Mouse (Mus musculus) gastrocnemius, postnatal 14 days (tissue): ENCODE measurements around the gene Ltbr. TPM values are rescaled to one million over a fixed set of nuclear protein-coding genes. Genes with fewer than 3 reads are reported as not detected.
"Not testable (repeated sequence)": the region's sequence is repeated elsewhere in the genome, so short reads cannot be mapped to it uniquely, and the experiment has no call there.

ENCODE experiments used
- DNase-seq: peaks from one replicate; pipeline ENCODE4 v3.0.0; 2021; ENCODE audit warnings: mixed read lengths
- intact Hi-C: fragments of 180-260 bp; cut with DNase I; formaldehyde crosslinking; loops from one replicate; pipeline ENCODE4 v1.15.1; 2025; ENCODE audit warnings: low total_unique reads
- total RNA-seq, 2 experiments: library from RNA; stranded (reverse); gene quantifications; 2 replicates each; pipeline ENCODE4 v1.2.3; 2021

The Ltbr gene
- total RNA-seq, 2 experiments from 2014 or later = 24.8 to 26.3 TPM

- intact Hi-C loops = no loop called here
- DNase-seq = no peak
Observed at GRCm38 (mm10) chr6:125285890-125286289, 27.8 kb downstream of the Ltbr start, which contains the start of gene Tuba3a. Tuba3a (minus strand) TSS chr6:125286042.

DNA sequence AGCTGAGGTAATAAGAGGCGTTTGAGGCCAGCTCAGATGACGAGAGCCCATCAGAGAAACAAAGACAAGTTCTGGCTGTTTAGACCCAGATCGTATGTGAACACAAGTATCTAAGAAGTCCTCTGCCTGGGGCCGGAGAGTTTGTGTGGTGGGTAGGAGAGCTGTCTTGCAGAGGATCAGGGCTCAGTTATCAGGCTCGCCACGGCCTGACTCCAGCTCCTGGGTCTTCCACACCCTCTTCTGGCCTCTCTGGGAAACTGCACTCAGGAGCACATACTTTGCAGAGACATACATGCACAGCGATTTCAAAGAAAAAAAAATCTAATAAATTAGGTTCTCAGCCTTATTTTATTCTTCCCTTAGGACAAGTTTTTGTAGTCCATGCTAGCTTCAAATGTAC, 28.9 kb downstream of the Ltbr start:
- intact Hi-C loops = loop anchor here (5.0 kb wide), 1 partner anchor 78 kb away; no protein-coding TSS in a partner anchor
- no peak for DNase-seq

DNA sequence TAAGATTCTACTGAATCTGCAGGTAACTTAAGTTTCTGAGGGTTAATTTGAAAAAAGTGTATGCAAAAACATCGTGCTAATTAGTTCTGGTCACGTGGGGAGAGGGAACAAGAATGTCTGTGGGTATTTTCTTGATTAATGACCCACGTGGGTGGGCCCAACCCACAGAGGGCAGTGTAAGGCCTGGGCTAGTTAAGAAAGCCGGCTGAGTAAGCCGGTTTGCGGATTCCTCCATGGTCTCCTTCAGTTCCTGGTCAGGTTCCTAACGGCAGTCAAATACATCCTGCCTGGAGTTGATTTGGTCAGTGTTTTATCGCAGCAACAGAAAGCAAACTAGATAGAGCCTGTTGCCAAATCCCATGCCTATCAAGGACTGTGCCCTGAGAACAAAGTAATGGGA, 29.4 kb downstream of the Ltbr start:
- DNase-seq = no peak
- intact Hi-C loops = loop anchor here (5.0 kb wide), 1 partner anchor 78 kb away; no protein-coding TSS in a partner anchor

- intact Hi-C loops = loop anchor here (5.0 kb wide), 1 partner anchor 80 kb away; no protein-coding TSS in a partner anchor
- not testable (repeated sequence) for DNase-seq
Observed at GRCm38 (mm10) chr6:125282721-125283120, 31.0 kb downstream of the Ltbr start.

DNA sequence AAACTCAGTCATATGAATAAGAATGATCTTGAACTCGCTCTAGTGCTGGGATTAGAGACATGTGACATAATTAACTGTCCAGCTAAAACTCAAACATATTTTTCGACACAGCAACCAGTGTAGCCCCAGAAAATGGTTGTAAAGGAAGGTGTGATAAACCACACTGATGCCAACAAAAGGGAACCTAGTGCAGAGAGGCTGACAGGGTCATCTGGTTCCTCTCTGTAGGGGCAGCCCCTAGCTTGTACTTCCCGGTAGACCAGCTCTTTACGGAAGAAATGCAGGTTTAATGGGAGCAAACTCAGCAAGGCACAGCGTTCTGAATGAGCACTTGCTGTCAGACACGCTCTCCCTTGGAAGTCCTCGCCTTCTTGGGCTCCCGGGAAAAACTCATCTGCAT, 34.0 kb downstream of the Ltbr start:
- intact Hi-C loops = loop anchor here (5.0 kb wide), 1 partner anchor 83 kb away; no protein-coding TSS in a partner anchor
- DNase-seq = no peak

DNA sequence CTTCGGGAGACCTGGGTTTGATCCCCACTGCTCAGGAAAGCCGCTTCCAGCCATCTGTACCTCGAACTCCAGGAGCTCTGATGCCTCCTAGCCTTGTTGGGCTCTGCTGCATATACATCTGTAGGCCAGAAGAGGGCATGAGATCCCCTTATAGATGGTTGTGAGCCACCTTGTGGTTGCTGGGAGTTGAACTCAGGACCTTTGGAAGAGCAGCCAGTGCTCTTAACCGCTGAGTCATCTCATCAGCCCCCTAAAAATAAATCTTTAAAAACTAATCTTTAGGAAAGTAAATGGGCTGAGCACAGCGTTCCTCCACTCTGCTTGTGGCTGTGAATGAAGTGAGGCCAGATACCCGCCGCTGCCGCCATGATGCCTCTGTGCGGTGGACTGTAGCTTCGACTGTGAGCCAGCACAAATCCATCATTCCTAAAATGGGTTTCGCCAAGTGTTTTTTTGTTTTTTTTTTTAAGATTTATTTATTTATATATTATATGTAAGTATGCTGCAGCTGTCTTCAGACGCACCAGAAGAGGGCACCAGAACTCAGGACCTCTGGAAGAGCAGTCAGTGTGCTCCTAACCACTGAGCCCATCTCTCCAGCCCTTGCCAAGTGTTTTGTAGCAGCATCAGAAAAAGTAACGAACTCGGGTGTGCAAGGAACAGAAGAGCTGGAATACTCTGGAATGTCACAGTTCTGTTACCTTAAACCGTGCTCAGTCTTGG, 38.7 kb downstream of the Ltbr start:
- peak; percentile 47 for DNase-seq
- intact Hi-C loops = no loop called here

- intact Hi-C loops = no loop called here
- DNase-seq = no peak
Observed at GRCm38 (mm10) chr6:125272228-125272785, 41.4 kb downstream of the Ltbr start.

DNA sequence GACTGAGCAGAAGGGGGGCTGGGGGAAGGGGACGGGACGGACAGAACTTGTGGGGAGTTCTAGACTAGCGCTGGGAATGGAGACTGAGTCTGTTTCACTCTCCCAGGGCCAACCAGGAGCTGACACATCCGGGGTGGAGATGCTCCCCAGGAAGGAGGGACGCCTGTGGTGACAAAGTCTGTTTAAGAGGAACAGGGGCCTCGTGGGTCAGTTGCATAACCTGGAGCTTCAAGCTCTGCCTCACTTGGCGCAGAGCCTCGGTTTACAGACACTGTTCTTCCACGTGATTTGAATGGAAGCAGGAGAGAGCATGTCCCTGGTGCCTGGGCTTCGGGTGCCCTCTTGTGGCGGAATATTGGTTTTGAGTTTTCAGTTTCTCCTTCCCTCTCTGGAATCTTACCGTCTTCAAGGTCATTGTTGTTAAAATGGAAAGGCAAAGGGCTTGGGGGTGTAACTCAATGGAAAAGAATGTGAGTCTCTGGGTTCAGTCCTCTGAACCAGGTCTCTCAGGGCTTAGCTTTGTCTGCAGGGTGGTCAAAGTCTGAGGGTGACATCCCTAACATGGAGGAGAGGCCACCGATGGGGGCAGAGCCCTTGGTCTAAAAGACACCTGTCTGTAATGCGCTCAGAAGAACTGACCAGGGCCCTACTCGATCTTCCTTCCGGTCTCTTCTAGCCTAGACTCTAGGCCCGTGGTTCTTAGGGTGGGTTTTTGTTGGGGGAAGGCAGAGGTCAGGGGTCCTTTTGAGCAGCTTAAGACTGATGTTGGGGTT, 42.0 kb downstream of the Ltbr start:
- intact Hi-C loops = no loop called here
- DNase-seq = peak; percentile 95

GRCm38 (mm10) chr6:125268799-125269198, 44.9 kb downstream of the Ltbr start:
- intact Hi-C loops = loop anchor here (5.0 kb wide), 1 partner anchor 46 kb away; no protein-coding TSS in a partner anchor
- DNase-seq = no peak

DNA sequence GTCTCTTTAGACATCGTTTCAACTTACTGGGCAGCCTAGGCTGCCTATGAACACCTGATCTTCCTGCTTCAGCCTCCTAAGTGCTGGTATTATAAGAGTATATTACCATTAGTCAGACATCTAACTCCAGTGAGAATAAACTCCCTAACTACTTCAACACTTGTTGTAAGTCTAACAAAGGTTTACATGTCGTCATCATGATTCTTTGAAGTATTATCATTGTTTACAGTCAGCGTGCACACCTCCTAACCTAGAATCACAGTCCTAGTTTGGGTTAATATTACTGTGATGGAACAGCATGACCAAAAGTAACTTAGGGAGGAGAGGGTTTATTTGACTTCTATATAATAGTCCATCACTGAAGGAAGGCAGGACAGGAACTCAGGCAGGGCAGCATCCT, 46.2 kb downstream of the Ltbr start:
- intact Hi-C loops = loop anchor here (5.0 kb wide), 1 partner anchor 45 kb away; no protein-coding TSS in a partner anchor
- no peak for DNase-seq

DNA sequence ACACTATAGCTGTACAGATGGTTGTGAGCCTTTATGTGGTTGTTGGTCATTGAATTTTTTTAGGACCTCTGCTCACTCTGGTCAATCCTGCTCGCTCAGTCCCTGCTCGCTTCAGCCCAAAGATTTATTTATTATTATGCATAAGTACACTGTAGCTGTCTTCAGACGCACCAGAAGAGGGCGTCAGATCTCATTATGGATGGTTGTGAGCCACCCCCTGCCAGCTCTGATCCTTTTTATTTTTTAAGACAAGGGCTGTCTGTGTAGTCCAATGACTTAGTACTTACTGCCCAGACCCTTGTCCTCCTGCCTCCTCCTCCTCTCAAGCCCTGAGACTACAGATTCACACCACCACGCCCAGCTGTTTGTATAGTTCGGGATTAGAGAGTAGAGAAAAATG, 47.1 kb downstream of the Ltbr start:
- DNase-seq = not testable (repeated sequence)
- intact Hi-C loops = loop anchor here (5.0 kb wide), 1 partner anchor 44 kb away; no protein-coding TSS in a partner anchor

DNA sequence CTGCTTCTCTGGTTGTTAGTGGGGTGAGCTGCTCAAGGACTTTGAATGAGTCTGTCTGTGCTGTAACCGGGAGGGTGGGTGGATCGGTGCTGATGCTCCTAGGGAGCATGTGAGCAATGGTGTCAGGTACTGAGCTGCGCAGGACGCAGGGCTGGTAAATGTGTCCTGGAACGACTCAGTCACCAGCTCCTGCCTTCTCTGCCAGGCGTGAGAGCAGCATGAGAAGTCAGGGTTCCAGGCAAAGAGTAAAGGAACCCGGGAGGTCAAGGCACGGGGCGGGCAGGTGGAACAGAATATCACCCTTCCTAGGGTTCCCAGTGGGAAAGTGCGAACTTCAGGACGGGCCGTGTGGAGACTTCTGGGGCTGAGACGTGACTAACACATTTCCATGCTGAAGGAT, 47.6 kb downstream of the Ltbr start:
- intact Hi-C loops = loop anchor here (5.0 kb wide), 1 partner anchor 44 kb away; no protein-coding TSS in a partner anchor
- no peak for DNase-seq

GRCm38 (mm10) chr6:125265239-125265638, 48.4 kb downstream of the Ltbr start:
- no peak for DNase-seq
- intact Hi-C loops = loop anchor here (5.0 kb wide), 1 partner anchor 43 kb away; no protein-coding TSS in a partner anchor

GRCm38 (mm10) chr6:125264219-125264618, 49.5 kb downstream of the Ltbr start:
- no peak for DNase-seq
- intact Hi-C loops = no loop called here

GRCm38 (mm10) chr6:125260006-125260555, 53.6 kb downstream of the Ltbr start:
- intact Hi-C loops = no loop called here
- no peak for DNase-seq

Other genes starting within 250 kb of the Ltbr start
- gene Lpar5, start 246.0 kb downstream of the Ltbr start, total RNA-seq = under 1 TPM in 1 of 2 experiments, not detected in 1; 0.24 TPM
- 10 to 100 TPM; 75.1 to 84.3 TPM for gene Chd4, start 217.9 kb downstream of the Ltbr start, total RNA-seq
- 10 to 100 TPM; 16.0 to 20.4 TPM for gene Nop2, start 182.0 kb downstream of the Ltbr start, total RNA-seq
- 10 to 100 TPM; 24.0 to 28.7 TPM for gene Iffo1, start 168.6 kb downstream of the Ltbr start, total RNA-seq
- gene Gapdh, start 147.4 kb downstream of the Ltbr start, total RNA-seq = over 10,000 TPM in 1 of 2 experiments, 1,000 to 10,000 TPM in 1; 9,479 to 10,041 TPM
- gene Ncapd2, start 122.2 kb downstream of the Ltbr start, total RNA-seq = 10 to 100 TPM; 18.4 to 18.7 TPM
- gene Mrpl51, start 122.1 kb downstream of the Ltbr start, total RNA-seq = 100 to 1,000 TPM; 214 to 227 TPM
- 10 to 100 TPM; 10.7 to 11.3 TPM for gene Vamp1, start 98.3 kb downstream of the Ltbr start, total RNA-seq
- 1 to 10 TPM; 2.2 to 2.3 TPM for gene Tapbpl, start 82.0 kb downstream of the Ltbr start, total RNA-seq
- under 1 TPM in 1 of 2 experiments, not detected in 1; 0.16 TPM for gene Cd27, start 76.9 kb downstream of the Ltbr start, total RNA-seq
- gene Tuba3a, start 27.8 kb downstream of the Ltbr start, total RNA-seq = not detected
- under 1 TPM; 0.22 to 0.27 TPM for gene Scnn1a, start 6.8 kb upstream of the Ltbr start, total RNA-seq
- 10 to 100 TPM; 42.1 to 42.3 TPM for gene Tnfrsf1a, start 35.5 kb upstream of the Ltbr start, total RNA-seq
- gene Plekhg6, start 66.9 kb upstream of the Ltbr start, total RNA-seq = not detected
- gene Cd9, start 180.9 kb upstream of the Ltbr start, total RNA-seq = 10 to 100 TPM; 47.6 to 76.0 TPM
- 10 to 100 TPM; 25.4 to 29.5 TPM for gene Vwf, start 232.9 kb upstream of the Ltbr start, total RNA-seq